Mouse (Mus musculus) layer of hippocampus, adult 9-11 months (tissue): ENCODE data around the gene Aebp2.

Experiments
- DNase-seq: peaks from one replicate; pipeline ENCODE4 v3.0.0; 2022

The Aebp2 gene

GRCm38 (mm10) chr6:140608666-140609065 lies 13.8 kb upstream of the Aebp2 start:
- no peak for DNase-seq

GRCm38 (mm10) chr6:140609533-140609932 lies 12.9 kb upstream of the Aebp2 start:
- DNase-seq = no peak

- DNase-seq = no peak
Observed at GRCm38 (mm10) chr6:140610117-140610516, 12.3 kb upstream of the Aebp2 start.

- DNase-seq = no peak
Observed at GRCm38 (mm10) chr6:140611282-140611681, 11.2 kb upstream of the Aebp2 start.

GRCm38 (mm10) chr6:140611893-140612473 lies 10.5 kb upstream of the Aebp2 start:
- DNase-seq = no peak

GRCm38 (mm10) chr6:140613822-140614221 lies 8.6 kb upstream of the Aebp2 start:
- no peak for DNase-seq

- DNase-seq = no peak
Observed at GRCm38 (mm10) chr6:140614711-140615110, 7.8 kb upstream of the Aebp2 start.

GRCm38 (mm10) chr6:140620531-140621349 lies 1.7 kb upstream of the Aebp2 start:
- no peak for DNase-seq

DNA sequence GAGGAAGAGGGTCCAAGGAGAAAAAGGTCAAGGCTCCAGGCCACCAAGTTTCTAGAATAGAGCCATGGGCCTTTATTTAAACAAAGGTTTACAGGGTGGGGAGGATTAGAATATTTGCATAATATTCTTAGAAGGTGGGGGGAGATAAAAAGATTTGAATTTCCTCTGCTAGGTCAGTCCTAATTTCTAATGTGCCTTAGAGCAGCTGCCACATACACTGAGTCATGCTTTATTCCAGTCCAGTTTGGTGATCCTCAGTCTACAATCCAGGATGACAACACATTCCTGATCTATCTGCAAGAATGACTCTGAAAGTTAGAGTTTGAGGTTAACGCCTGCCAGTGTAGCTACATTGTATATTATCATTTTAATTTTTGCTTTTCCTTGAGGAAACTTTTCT lies 841 bp upstream of the Aebp2 start:
- DNase-seq = no peak

GRCm38 (mm10) chr6:140623226-140624095 lies 998 bp downstream of the Aebp2 start:
- peak; percentile 94 for DNase-seq

DNA sequence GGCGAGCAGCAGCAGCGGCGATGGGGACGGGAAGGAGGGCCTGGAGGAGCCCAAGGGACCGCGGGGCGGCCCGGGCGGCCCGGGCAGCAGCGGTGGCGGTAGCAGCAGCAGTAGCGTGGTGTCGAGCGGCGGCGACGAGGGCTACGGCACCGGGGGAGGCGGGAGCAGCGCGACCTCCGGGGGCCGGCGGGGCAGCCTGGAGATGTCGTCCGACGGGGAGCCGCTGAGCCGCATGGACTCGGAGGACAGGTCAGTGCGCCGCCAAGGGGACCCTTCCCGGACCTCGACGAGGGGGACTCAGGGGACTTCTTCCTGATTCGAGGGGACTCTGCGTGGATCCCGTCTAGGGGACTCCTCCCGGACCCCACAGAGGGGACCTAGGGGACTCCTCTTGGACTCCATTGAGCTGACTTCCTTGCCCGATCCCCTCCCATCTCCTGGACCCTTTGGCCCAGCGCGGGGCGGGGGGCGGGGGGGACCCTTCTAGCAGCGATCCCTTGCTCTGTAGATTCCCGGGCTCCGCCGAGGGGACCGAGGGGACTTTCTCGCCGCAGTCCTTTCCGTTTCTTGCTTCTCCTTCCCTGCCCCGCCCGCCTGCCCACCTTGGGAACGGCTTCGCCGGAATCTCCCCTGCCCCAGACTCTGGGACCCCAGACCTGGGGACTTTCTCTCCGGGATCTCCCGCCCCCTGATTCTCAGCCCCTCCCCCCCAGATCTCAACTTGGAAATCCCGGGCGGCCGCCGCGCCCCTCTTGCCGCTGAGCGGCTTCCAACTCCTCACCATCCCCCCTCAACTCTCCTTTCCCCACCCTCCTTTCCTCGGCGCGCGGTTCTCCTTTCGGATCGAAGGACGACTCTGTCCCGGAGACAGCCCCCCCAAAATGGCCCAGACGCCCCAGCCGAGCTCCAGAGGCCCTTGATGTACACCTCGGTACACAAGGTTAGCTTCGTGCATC lies 1.9 kb downstream of the Aebp2 start:
- DNase-seq = no peak

GRCm38 (mm10) chr6:140629176-140629859 lies 6.9 kb downstream of the Aebp2 start:
- peak; percentile 32 for DNase-seq

GRCm38 (mm10) chr6:140630306-140630705 lies 7.8 kb downstream of the Aebp2 start:
- no peak for DNase-seq

DNA sequence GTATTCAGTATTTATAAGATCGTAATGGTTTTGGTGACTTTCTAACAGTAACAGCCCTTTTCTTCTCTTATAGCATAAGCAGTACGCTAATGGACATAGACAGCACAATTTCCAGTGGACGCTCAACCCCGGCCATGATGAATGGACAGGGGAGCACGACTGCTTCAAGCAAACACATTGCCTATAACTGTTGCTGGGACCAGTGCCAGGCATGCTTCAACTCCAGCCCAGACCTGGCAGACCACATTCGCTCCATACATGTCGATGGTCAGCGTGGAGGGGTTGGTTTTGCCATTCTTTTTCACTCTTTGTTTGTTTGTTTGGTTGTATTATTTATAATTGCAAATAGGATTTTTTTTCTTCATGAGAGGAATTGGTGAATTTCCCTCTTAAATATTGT lies 11.2 kb downstream of the Aebp2 start:
- no peak for DNase-seq

DNA sequence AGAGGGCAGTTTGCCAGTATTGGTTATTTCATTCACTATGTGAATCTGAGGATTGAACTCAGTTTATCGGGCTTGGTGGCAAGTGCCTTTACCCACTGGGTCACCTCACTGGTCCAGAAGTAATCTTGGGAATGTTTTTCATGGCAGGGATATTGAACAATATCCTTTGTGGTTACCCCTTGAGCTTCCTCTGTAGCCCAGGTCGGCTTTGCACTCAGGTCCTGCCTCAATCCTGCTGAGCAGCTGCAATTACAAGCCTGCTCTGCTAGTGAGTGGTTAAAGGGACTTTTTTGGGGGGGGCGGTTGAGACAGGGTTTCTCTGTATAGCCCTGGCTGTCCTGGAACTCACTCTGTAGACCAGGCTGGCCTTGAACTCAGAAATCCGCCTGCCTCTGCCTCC lies 13.8 kb downstream of the Aebp2 start:
- DNase-seq = no peak

GRCm38 (mm10) chr6:140642010-140642409 lies 19.5 kb downstream of the Aebp2 start:
- DNase-seq = no peak

- DNase-seq = no peak
Observed at GRCm38 (mm10) chr6:140642655-140643054, 20.2 kb downstream of the Aebp2 start.

- no peak for DNase-seq
Observed at GRCm38 (mm10) chr6:140645931-140646330, 23.5 kb downstream of the Aebp2 start.

DNA sequence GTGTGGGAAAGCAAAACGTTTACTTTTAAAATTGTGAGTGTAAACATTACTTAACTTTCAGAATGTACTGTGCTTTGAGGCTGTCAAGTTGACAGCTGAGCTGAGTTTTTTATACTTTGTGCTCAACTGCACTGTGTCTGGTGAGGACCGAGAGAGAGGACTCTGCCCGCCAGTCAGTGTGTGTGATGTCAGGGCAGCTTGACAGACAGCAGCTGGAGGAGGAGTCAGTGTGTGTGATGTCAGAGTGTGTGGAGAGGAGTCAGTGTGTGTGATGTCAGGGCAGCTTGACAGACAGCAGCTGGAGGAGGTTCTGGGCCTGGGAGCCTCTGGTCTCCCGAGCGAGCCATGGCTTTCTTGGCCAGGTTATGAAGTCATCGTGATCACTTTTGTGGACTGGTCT lies 24.4 kb downstream of the Aebp2 start:
- DNase-seq = no peak

DNA sequence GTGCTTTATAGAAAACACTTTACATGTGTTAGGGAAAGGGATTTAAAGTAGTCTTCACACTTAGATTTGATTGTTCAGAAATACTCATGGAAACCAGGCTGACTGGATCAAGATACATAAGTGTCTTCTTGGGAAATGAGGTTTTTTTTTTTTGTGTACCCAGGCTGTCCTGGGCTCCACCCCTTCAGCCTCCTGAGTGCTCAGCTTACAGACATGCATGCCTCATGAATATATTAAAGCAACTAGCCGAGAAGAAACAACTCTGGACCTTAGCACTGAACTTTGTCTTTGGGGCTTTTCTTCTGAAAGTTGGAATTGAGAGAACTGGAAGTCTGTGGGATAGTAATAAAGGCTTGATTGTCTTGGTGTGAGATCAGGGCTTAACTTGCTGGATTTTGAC lies 27.3 kb downstream of the Aebp2 start:
- no peak for DNase-seq

- no peak for DNase-seq
Observed at GRCm38 (mm10) chr6:140651923-140652322, 29.5 kb downstream of the Aebp2 start.

DNA sequence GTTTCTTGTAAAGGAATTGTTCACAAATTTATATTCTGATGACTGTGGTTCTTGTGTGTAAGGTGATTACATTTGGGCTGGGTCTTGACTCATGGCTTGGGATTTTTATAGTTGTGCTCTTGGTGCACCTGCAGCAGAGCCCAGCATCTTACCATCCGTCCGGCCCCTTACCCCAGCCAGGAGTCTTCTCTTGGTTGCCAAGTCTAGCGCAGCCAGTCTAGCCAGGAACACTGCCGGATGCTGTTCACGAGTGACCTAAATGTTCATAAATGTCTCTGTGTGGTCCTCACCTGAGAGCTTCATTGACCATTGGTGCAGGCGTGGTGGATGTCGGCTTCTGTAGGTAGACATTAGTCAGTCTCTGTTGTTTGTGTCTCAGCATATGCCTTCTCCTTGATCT lies 33.0 kb downstream of the Aebp2 start:
- no peak for DNase-seq
